Mouse (Mus musculus) lung, embryonic 14.5 days (tissue): ENCODE measurements around the gene Eif4b. TPM values are rescaled to one million over a fixed set of nuclear protein-coding genes. Genes with fewer than 3 reads are reported as not detected.

Experiments used
- ATAC-seq: fragments of 200-750 bp; cut with Nextera tagmentation; 2 replicates; pipeline ENCODE4 v1.8.0; 2017; ENCODE audit warnings: mild to moderate bottlenecking, moderate TSS enrichment, moderate library complexity; ENCODE audit not compliant: insufficient read depth
- DNase-seq: peaks from one replicate; pipeline ENCODE4 v3.0.0-alpha.2; 2015
- H3K27ac ChIP-seq: fragments of 300-500 bp; sonication (generic); 2 replicates; pipeline ENCODE4 v1.5.1; 2014; ENCODE audit warnings: low read depth, mild to moderate bottlenecking, moderate library complexity
- H3K27me3 ChIP-seq: fragments of 300-500 bp; sonication (generic); 2 replicates; pipeline ENCODE4 v1.6.1; 2014; ENCODE audit warnings: low read length, control low read depth; ENCODE audit not compliant: insufficient read depth
- H3K36me3 ChIP-seq: fragments of 300-500 bp; sonication (generic); 2 replicates; pipeline ENCODE4 v1.6.1; 2014; ENCODE audit warnings: control low read depth; ENCODE audit not compliant: insufficient read depth
- H3K4me1 ChIP-seq: fragments of 300-500 bp; sonication (generic); 2 replicates; pipeline ENCODE4 v1.6.1; 2014; ENCODE audit warnings: antibody characterized with exemption, control low read depth; ENCODE audit not compliant: insufficient read depth
- H3K4me2 ChIP-seq: fragments of 300-500 bp; sonication (generic); 2 replicates; pipeline ENCODE4 v1.6.1; 2014; ENCODE audit warnings: mild to moderate bottlenecking
- H3K4me3 ChIP-seq: fragments of 300-500 bp; sonication (generic); 2 replicates; pipeline ENCODE4 v1.5.1; 2014; ENCODE audit warnings: low read depth, low read length
- H3K9ac ChIP-seq: fragments of 300-500 bp; sonication (generic); 2 replicates; pipeline ENCODE4 v1.6.1; 2014
- H3K9me3 ChIP-seq: fragments of 300-500 bp; sonication (generic); 2 replicates; pipeline ENCODE4 v1.6.1; 2016; ENCODE audit warnings: low read depth, low read length, control low read depth
- CTCF ChIP-seq: IDR thresholded peaks from 2 replicates; pipeline ENCODE4 v1.5.1; 2016; ENCODE audit warnings: antibody characterized with exemption, low read depth
- WGBS: fragments of 180-500 bp; shearing (Covaris S2); extraction: QIAGEN DNeasy Blood & Tissue Kit; methylation state at CpG from one replicate; pipeline ENCODE4 v1.1.7; 2014; 5-methylcytosine and 5-hydroxymethylcytosine counted together
- polyA plus RNA-seq: library from polyadenylated mRNA; unstranded; fragments of >200 nt; fragmentation: Nextera tagmentation; extraction: Ambion mirVana; gene quantifications from 2 replicates; pipeline ENCODE4 v1.2.1, GENCODE M21; 2014

The Eif4b gene
- polyA plus RNA-seq, 1 experiment from 2014 or later = 137 TPM

GRCm38 (mm10) chr15:102099260-102099659 lies 25.7 kb downstream of the Eif4b start:
- H3K27me3 ChIP-seq = no peaks in the 10 kb centered on the region
- peaks cover 38% of the 10 kb centered on the region for H3K36me3 ChIP-seq
- DNase-seq = peak; percentile 39
- peak overlapping the region; percentile 98; the same call in 1 of the 2 replicates for H3K27ac ChIP-seq
- H3K4me1 ChIP-seq = peaks cover 32% of the 10 kb centered on the region
- TF ChIP-seq CTCF = no peak
- peak overlapping the region; percentile 58; the same call in 1 of the 2 replicates for H3K9ac ChIP-seq
- H3K4me3 ChIP-seq = peak overlapping the region; percentile 48
- WGBS = 30% methylated on average over 5 of the region's 5 CpGs
- ATAC-seq = no peak
- H3K9me3 ChIP-seq = no peaks in the 10 kb centered on the region
- H3K4me2 ChIP-seq = peak overlapping the region; percentile 80

DNA sequence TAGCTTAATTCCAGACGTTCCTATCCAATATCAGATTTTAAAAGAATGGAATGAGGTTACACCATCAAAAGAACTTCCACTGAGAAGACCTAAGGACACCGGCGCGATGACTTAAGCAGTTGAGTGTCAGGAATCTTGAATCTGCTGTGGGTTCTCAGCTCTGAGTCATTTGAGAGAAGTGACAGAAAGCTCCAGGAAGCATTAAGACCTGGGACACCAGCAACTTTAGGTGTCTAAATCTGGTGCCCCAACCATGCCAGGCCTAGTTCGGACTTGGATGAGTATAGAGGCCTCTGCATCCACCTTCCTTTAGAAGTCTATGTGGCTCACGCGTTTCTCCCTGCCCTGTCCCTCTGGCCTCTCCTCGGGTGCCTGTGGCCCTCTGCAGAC lies 26.2 kb downstream of the Eif4b start:
- no peaks in the 10 kb centered on the region for H3K27me3 ChIP-seq
- no peaks in the 10 kb centered on the region for H3K9me3 ChIP-seq
- DNase-seq (no peak), ATAC-seq (no peak)
- H3K4me1 ChIP-seq = peaks cover 34% of the 10 kb centered on the region
- peak overlapping the region; percentile 80 for H3K4me2 ChIP-seq
- H3K4me3 ChIP-seq = peak overlapping the region; percentile 48
- 0 out of 2 replicates have a peak, but pooled peaks have one; percentile 3 for TF ChIP-seq CTCF
- 11% methylated on average over 8 of the region's 8 CpGs for WGBS
- H3K36me3 ChIP-seq = peaks cover 33% of the 10 kb centered on the region
- peak overlapping the region; percentile 98 for H3K27ac ChIP-seq
- H3K9ac ChIP-seq = peak overlapping the region; percentile 58

DNA sequence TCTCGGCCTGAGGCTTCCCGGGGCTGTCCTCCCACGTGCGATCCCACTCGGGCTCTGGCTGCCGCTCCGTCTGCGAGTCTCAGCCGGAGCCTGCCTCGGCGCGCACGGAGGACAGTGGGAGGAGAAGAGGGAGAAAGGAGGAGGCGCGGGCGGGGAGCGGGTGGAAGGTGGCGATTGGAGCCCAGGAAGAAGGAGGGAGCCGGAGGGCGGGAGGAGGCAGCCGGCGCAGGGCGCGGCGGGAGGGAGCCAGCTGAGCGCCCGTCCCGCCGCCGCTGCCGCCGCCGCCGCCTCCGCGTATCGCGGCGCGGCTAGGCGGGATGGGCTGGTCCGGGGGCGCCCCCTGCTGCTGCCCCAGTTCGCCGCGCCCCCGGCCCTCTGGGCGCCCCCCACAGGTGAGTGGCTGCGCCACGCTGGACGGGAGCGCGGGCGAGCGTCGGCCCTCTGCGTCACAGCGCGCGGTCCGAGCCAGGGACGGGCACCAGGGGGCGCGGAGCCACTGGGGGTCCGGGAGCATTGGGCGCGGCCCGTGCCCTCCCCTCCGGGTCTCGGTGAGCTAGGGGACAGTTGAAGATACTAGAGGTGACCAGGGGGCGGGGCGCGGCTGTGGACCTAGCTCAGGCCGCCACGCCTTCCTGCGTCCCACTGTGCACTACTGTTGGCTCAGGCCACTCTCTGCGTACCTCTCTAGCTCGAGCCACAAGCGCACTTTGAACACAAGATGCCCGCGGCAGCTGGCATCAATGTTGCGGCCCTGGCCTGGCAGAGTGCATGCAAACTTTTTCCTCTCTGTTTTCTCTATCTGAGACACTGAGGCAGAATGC lies 26.8 kb downstream of the Eif4b start, which contains the start of gene Tns2:
Gene Tns2 (plus strand): TSS at position 253 of the 821 bp plus-strand sequence.
- peak; percentile 87 for DNase-seq
- Histone ChIP-seq H3K27me3 (no peaks in the 10 kb centered on the region), H3K36me3 (peaks cover 31% of the 10 kb centered on the region), H3K9ac (peak within 1 kb of the TSS; percentile 58), H3K27ac (peak within 1 kb of the TSS; percentile 98), H3K4me2 (peak within 1 kb of the TSS; percentile 80), H3K4me3 (peak within 1 kb of the TSS; percentile 48), H3K9me3 (no peaks in the 10 kb centered on the region), H3K4me1 (peaks cover 38% of the 10 kb centered on the region)
- ATAC-seq = peak; percentile 46
- peak; percentile 39; the same call in 1 of the 2 replicates for TF ChIP-seq CTCF
- under 1% methylated on average over 74 of the region's 82 CpGs for WGBS

- Histone ChIP-seq H3K4me3 (peak overlapping the region; percentile 48), H3K4me1 (peaks cover 45% of the 10 kb centered on the region), H3K27ac (peak overlapping the region; percentile 98), H3K9me3 (no peaks in the 10 kb centered on the region), H3K36me3 (peaks cover 31% of the 10 kb centered on the region), H3K9ac (peak overlapping the region; percentile 58), H3K27me3 (no peaks in the 10 kb centered on the region), H3K4me2 (peak overlapping the region; percentile 80)
- TF ChIP-seq CTCF = peak; percentile 51
- 10% methylated on average over 10 of the region's 10 CpGs for WGBS
- DNase-seq (peak; percentile 78), ATAC-seq (peak; percentile 39)
Measured at GRCm38 (mm10) chr15:102100996-102101671, 27.6 kb downstream of the Eif4b start.

DNA sequence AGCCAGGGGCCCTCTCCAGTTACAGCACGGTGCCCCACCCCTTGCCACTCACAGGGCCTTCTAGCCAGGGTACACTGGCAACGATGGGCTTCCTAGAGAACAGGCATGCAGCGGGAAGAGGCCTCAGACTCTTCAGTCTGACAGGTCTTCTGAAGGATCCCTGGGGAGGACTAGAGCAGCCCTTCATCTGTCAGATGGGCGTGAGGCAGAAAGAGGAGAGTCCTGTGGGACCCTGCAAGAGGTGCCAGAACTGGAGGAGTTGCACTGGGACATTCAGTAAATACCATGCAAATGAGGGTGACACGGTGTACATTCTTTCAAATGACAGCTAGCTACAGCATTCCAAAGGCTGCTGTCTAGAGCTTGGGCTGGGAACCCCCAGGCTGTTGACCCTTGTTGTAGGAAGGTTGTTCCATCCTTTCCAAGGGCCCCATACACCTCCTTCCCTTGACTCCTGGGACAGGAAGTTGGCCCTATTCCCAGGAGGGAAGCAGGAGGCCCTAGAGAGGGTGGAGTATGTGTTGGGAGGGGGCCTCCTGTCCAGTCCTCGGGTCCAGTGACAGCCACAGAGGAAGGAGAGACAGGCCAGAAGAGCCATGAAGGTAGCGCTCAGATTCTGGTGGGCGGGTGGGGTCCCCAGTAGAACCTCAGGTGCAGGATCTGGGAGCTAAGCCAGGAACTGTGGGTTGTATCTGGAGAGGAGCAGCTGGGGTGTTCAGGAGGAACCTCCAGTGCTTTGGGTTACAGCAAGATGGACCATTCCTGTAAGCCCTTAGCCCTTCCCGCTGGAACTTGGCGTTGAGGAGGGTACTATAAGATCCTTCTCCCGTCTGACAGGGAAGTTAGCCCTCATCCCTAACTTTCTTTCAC lies 28.3 kb downstream of the Eif4b start:
- H3K36me3 ChIP-seq = peaks cover 33% of the 10 kb centered on the region
- H3K9me3 ChIP-seq = no peaks in the 10 kb centered on the region
- no peaks in the 10 kb centered on the region for H3K27me3 ChIP-seq
- peak; percentile 30 for ATAC-seq
- peak overlapping the region; percentile 80 for H3K4me2 ChIP-seq
- TF ChIP-seq CTCF = no peak
- DNase-seq = peak; percentile 88
- H3K4me3 ChIP-seq = peak overlapping the region; percentile 48
- peak overlapping the region; percentile 64 for H3K9ac ChIP-seq
- H3K27ac ChIP-seq = peak overlapping the region; percentile 98
- 6% methylated on average over 11 of the region's 11 CpGs for WGBS
- peaks cover 50% of the 10 kb centered on the region for H3K4me1 ChIP-seq

- H3K9me3 ChIP-seq = no peaks in the 10 kb centered on the region
- H3K4me2 ChIP-seq = peak overlapping the region; percentile 80
- DNase-seq (peak; percentile 72), ATAC-seq (0 out of 2 replicates have a peak, but pooled peaks have one; percentile 2)
- no peaks in the 10 kb centered on the region for H3K27me3 ChIP-seq
- peak overlapping the region; percentile 48 for H3K4me3 ChIP-seq
- H3K9ac ChIP-seq = peak overlapping the region; percentile 64
- H3K27ac ChIP-seq = peak overlapping the region; percentile 98
- peaks cover 35% of the 10 kb centered on the region for H3K36me3 ChIP-seq
- TF ChIP-seq CTCF = 0 out of 2 replicates have a peak, but pooled peaks have one; percentile 1
- WGBS = 5% methylated on average over 6 of the region's 6 CpGs
- peaks cover 50% of the 10 kb centered on the region for H3K4me1 ChIP-seq
Measured at GRCm38 (mm10) chr15:102102548-102103121, 29.1 kb downstream of the Eif4b start.
